ENCODE assay signal across 8 mouse cellular contexts in genomic region chr7:121707073-121707667, GRCm38 (mm10). TPM values are rescaled to one million over a fixed set of nuclear protein-coding genes. Genes with fewer than 3 reads are reported as not detected.
A peak's percentile ranks its signal among the peaks of the same experiment; 100 is the strongest.
DNase-seq lines count a peak whose midpoint lies in the region; ATAC-seq and TF ChIP-seq lines count a peak whose summit lies in the region.

Gene Usp31, minus strand, starts transcription at chr7:121707253.

- H3K27me3 ChIP-seq in ES-Bruce4 (ENCODE audit: control insufficient read depth, insufficient read depth, low read length, poor library complexity, severe bottlenecking), result no peaks in the 10 kb centered on the region
- no peaks in the 10 kb centered on the region for H3K27me3 ChIP-seq in forebrain, embryonic 13.5 days
- peaks cover 16% of the 10 kb centered on the region for H3K27me3 ChIP-seq in liver, postnatal 0 days (ENCODE audit: insufficient read depth, low read length)
- H3K27me3 ChIP-seq in neural tube, embryonic 14.5 days (ENCODE audit: control insufficient read depth, insufficient read depth, low read length), result no peaks in the 10 kb centered on the region

- peak within 1 kb of the TSS; percentile 97 for H3K4me3 ChIP-seq in ES-Bruce4 (ENCODE audit: low read depth, low read length)
- H3K4me3 ChIP-seq in forebrain, embryonic 13.5 days, result peak within 1 kb of the TSS; percentile 87
- H3K4me3 ChIP-seq in liver, postnatal 0 days (ENCODE audit: low read depth, low read length), result peak within 1 kb of the TSS; percentile 72
- peak within 1 kb of the TSS; percentile 93 for H3K4me3 ChIP-seq in neural tube, embryonic 14.5 days (ENCODE audit: low read depth, low read length)

- no peak within 1 kb of the TSS for H3K27ac ChIP-seq in ES-Bruce4 (ENCODE audit: insufficient read depth, low read length)
- H3K27ac ChIP-seq in forebrain, embryonic 13.5 days, result peak within 1 kb of the TSS; percentile 85
- H3K27ac ChIP-seq in liver, postnatal 0 days (ENCODE audit: low read depth), result peak within 1 kb of the TSS; percentile 46; the same call in 1 of the 2 replicates
- H3K27ac ChIP-seq in neural tube, embryonic 14.5 days (ENCODE audit: low read depth, low read length), result peak within 1 kb of the TSS; percentile 91

- no peak for TF ChIP-seq CTCF in ES-Bruce4 (IDR thresholded peaks at IDR 0.05; ENCODE audit: low read depth, low read length)
- TF ChIP-seq CTCF in liver, postnatal 0 days (IDR thresholded peaks at IDR 0.05; ENCODE audit: low read depth), result no peak

- peak; percentile 69; the same call in 1 of the 2 replicates for TF ChIP-seq EP300 in ES-Bruce4 (IDR thresholded peaks at IDR 0.05; ENCODE audit: insufficient read depth, low read depth, low read length)
- no peak for TF ChIP-seq EP300 in liver, postnatal 0 days (IDR thresholded peaks at IDR 0.05; ENCODE audit: low read depth)

- H3K4me1 ChIP-seq in ES-Bruce4 (ENCODE audit: control insufficient read depth, insufficient read depth, low read length), result peaks cover 2% of the 10 kb centered on the region
- peaks cover 40% of the 10 kb centered on the region for H3K4me1 ChIP-seq in forebrain, embryonic 13.5 days
- peaks cover 14% of the 10 kb centered on the region for H3K4me1 ChIP-seq in liver, postnatal 0 days (ENCODE audit: insufficient read depth)
- H3K4me1 ChIP-seq in neural tube, embryonic 14.5 days (ENCODE audit: control insufficient read depth, insufficient read depth, low read length), result peaks cover 30% of the 10 kb centered on the region

- WGBS in forebrain, embryonic 13.5 days, result under 1% methylated on average over 40 of the region's 82 CpGs
- WGBS in large intestine, adult 2 months, result under 1% methylated on average over 78 of the region's 82 CpGs
- WGBS in liver, postnatal 0 days (ENCODE audit: insufficient replicate concordance), result under 1% methylated on average over 74 of the region's 82 CpGs
- 0% methylated on average over 64 of the region's 82 CpGs for WGBS in neural tube, embryonic 14.5 days

- peaks cover 5% of the 10 kb centered on the region; the same call in 1 of the 2 replicates for H3K36me3 ChIP-seq in ES-Bruce4 (ENCODE audit: control insufficient read depth, insufficient read depth, low read length, poor library complexity, severe bottlenecking)
- H3K36me3 ChIP-seq in forebrain, embryonic 13.5 days (ENCODE audit: poor library complexity, severe bottlenecking), result no peaks in the 10 kb centered on the region
- H3K36me3 ChIP-seq in liver, postnatal 0 days (replicated peaks; ENCODE audit: insufficient read depth, low read length), result no peaks in the 10 kb centered on the region
- no peaks in the 10 kb centered on the region for H3K36me3 ChIP-seq in neural tube, embryonic 14.5 days (ENCODE audit: control insufficient read depth, insufficient read depth, low read length)

- intact Hi-C loops in heart, postnatal 10 days (cut with DNase I), result no loop called here

- peak within 1 kb of the TSS; percentile 81 for H3K9ac ChIP-seq in ES-Bruce4 (ENCODE audit: low read depth, poor library complexity, severe bottlenecking)
- H3K9ac ChIP-seq in forebrain, embryonic 13.5 days, result peak within 1 kb of the TSS; percentile 84
- H3K9ac ChIP-seq in liver, postnatal 0 days (replicated peaks), result peak within 1 kb of the TSS; percentile 74
- H3K9ac ChIP-seq in neural tube, embryonic 14.5 days (replicated peaks; ENCODE audit: low read depth, low read length), result peak within 1 kb of the TSS; percentile 82

- peak; percentile 93 for ATAC-seq in cerebellum, adult (ENCODE audit: insufficient number of reproducible peaks, low FRiP score, low TSS enrichment)
- peak; percentile 100 for ATAC-seq in forebrain, embryonic 13.5 days
- ATAC-seq in liver, postnatal 0 days, result peak; percentile 99
- ATAC-seq in neural tube, embryonic 14.5 days (ENCODE audit: low read depth), result peak; percentile 99

- H3K9me3 ChIP-seq in ES-Bruce4 (replicated peaks; ENCODE audit: control insufficient read depth, insufficient read depth, low read length, poor library complexity, severe bottlenecking), result no peaks in the 10 kb centered on the region
- no peaks in the 10 kb centered on the region for H3K9me3 ChIP-seq in forebrain, embryonic 13.5 days (replicated peaks)
- no peaks in the 10 kb centered on the region for H3K9me3 ChIP-seq in liver, postnatal 0 days (ENCODE audit: low read length)
- H3K9me3 ChIP-seq in neural tube, embryonic 14.5 days (ENCODE audit: control insufficient read depth, low read length), result no peaks in the 10 kb centered on the region

- peak; percentile 96 to 97 for DNase-seq in heart, postnatal 10 days
- DNase-seq in large intestine, adult 2 months (ENCODE audit: low read depth, low spot score), result peak; percentile 78
- peak; percentile 93 for DNase-seq in liver, postnatal 0 days
- peak; percentile 94 for DNase-seq in testis, postnatal 10 days (ENCODE audit: low spot score)

- TF ChIP-seq POLR2A in ES-Bruce4 (IDR thresholded peaks at IDR 0.05; ENCODE audit: insufficient read depth, low read length), result no peak

- peak within 1 kb of the TSS; percentile 96 for H3K4me2 ChIP-seq in forebrain, embryonic 13.5 days
- peak within 1 kb of the TSS; percentile 97 for H3K4me2 ChIP-seq in liver, postnatal 0 days (ENCODE audit: low read depth, low read length)
- peak within 1 kb of the TSS; percentile 91 for H3K4me2 ChIP-seq in neural tube, embryonic 14.5 days (ENCODE audit: low read depth, low read length)

RNA-seq across cellular contexts. Expression of gene Usp31, which starts in this region (rescaled TPM):
- polyA plus RNA-seq in ES-Bruce4 (2011; ENCODE audit: insufficient read depth, insufficient read length, low read depth, missing spikeins), result 20.3 and 24.0 TPM in 2 replicates
- polyA plus RNA-seq in forebrain, embryonic 13.5 days (2015; fragmentation: Nextera tagmentation; extraction: Ambion mirVana), result 3.0 and 3.1 TPM in 2 replicates
- 1 to 10 TPM; 7.2 to 8.9 TPM for total RNA-seq in heart, postnatal 10 days (2021)
- 1.1 and 1.6 TPM in 2 replicates for polyA plus RNA-seq in large intestine, adult 2 months (2012; rRNA removed)
- 0.46 and 0.53 TPM in 2 replicates for polyA plus RNA-seq in liver, postnatal 0 days (2015; fragmentation: Nextera tagmentation; extraction: Ambion mirVana)
- 6.0 and 7.5 TPM in 2 replicates for polyA plus RNA-seq in neural tube, embryonic 14.5 days (2014; fragmentation: Nextera tagmentation; extraction: Ambion mirVana)

Comparison
In these comparisons a context has a peak if more than half of its experiments do, and no peak if none do; other contexts are left out.
1. Peak in DNase-seq, ATAC-seq, H3K4me3 ChIP-seq, H3K27ac ChIP-seq, H3K9ac ChIP-seq and H3K4me2 ChIP-seq in liver, postnatal 0 days; RNA of the gene not detected or under 1 TPM.